Mouse (Mus musculus): ENCODE results near the gene Mthfd1. TPM values are rescaled to one million over a fixed set of nuclear protein-coding genes. Genes with fewer than 3 reads are reported as not detected.
"Not testable (repeated sequence)": the region's sequence is repeated elsewhere in the genome, so short reads cannot be mapped to it uniquely, and the experiment has no call there.

The Mthfd1 gene
- 48.0 and 48.6 TPM in 2 replicates for polyA plus RNA-seq (2016; fragmentation: Nextera tagmentation; extraction: Ambion mirVana)

GRCm38 (mm10) chr12:76254725-76255498 lies at the start of gene Mthfd1:
Mthfd1 (plus strand) TSS chr12:76255298.
- ATAC-seq (ENCODE audit: insufficient number of reproducible peaks, low FRiP score), result peak; percentile 98
- WGBS, result 2% methylated on average over 43 of the region's 43 CpGs

GRCm38 (mm10) chr12:76209429-76209974 lies 45.6 kb upstream of the Mthfd1 start:
- H3K4me3 ChIP-seq, result no peak overlapping the region
- 88% methylated on average over 5 of the region's 5 CpGs for WGBS

More at GRCm38 (mm10) chr12:76254725-76255498, at the start of gene Mthfd1:
- Histone ChIP-seq H3K9me3 (replicated peaks) (no peaks in the 10 kb centered on the region), H3K27me3 (replicated peaks) (no peaks in the 10 kb centered on the region), H3K36me3 (no peaks in the 10 kb centered on the region), H3K4me1 (replicated peaks) (peaks cover 9% of the 10 kb centered on the region), H3K4me2 (peak within 1 kb of the TSS; percentile 98), H3K4me3 (peak within 1 kb of the TSS; percentile 71), H3K9ac (peak within 1 kb of the TSS; percentile 85), H3K27ac (ENCODE audit: poor library complexity, severe bottlenecking) (peak within 1 kb of the TSS; percentile 78)

GRCm38 (mm10) chr12:76215121-76215520 lies 40.0 kb upstream of the Mthfd1 start:
- H3K4me2 ChIP-seq, result peak overlapping the region; percentile 41

More at GRCm38 (mm10) chr12:76209429-76209974, 45.6 kb upstream of the Mthfd1 start:
- Histone ChIP-seq H3K4me1 (replicated peaks) (no peaks in the 10 kb centered on the region), H3K4me2 (no peak overlapping the region), H3K27ac (ENCODE audit: poor library complexity, severe bottlenecking) (no peak overlapping the region), H3K36me3 (no peaks in the 10 kb centered on the region), H3K9me3 (replicated peaks) (no peaks in the 10 kb centered on the region), H3K27me3 (replicated peaks) (no peaks in the 10 kb centered on the region), H3K9ac (no peak overlapping the region)
- no peak for ATAC-seq (ENCODE audit: insufficient number of reproducible peaks, low FRiP score)

GRCm38 (mm10) chr12:76216716-76217115 lies 38.4 kb upstream of the Mthfd1 start:
- no peak overlapping the region for H3K4me3 ChIP-seq
- peak; percentile 53; the same call in 1 of the 2 replicates for ATAC-seq (ENCODE audit: insufficient number of reproducible peaks, low FRiP score)
- H3K27me3 ChIP-seq (replicated peaks), result no peaks in the 10 kb centered on the region
- H3K4me2 ChIP-seq, result peak overlapping the region; percentile 40
- H3K4me1 ChIP-seq (replicated peaks), result peaks cover 19% of the 10 kb centered on the region
- H3K36me3 ChIP-seq, result no peaks in the 10 kb centered on the region
- no peak overlapping the region for H3K9ac ChIP-seq
- H3K27ac ChIP-seq (ENCODE audit: poor library complexity, severe bottlenecking), result no peak overlapping the region
- no peaks in the 10 kb centered on the region for H3K9me3 ChIP-seq (replicated peaks)
- 47% methylated on average over 11 of the region's 11 CpGs for whole genome bisulfite sequencing

More at GRCm38 (mm10) chr12:76215121-76215520, 40.0 kb upstream of the Mthfd1 start:
- no peaks in the 10 kb centered on the region for H3K27me3 ChIP-seq (replicated peaks)
- no peaks in the 10 kb centered on the region for H3K36me3 ChIP-seq
- H3K9me3 ChIP-seq (replicated peaks), result no peaks in the 10 kb centered on the region
- H3K27ac ChIP-seq (ENCODE audit: poor library complexity, severe bottlenecking), result no peak overlapping the region
- no peak overlapping the region for H3K9ac ChIP-seq
- H3K4me3 ChIP-seq, result no peak overlapping the region
- H3K4me1 ChIP-seq (replicated peaks), result peaks cover 19% of the 10 kb centered on the region
- no peak for ATAC-seq (ENCODE audit: insufficient number of reproducible peaks, low FRiP score)
- 10% methylated on average over 5 of the region's 5 CpGs for WGBS

GRCm38 (mm10) chr12:76222104-76222503 lies 33.0 kb upstream of the Mthfd1 start:
- H3K27ac ChIP-seq (ENCODE audit: poor library complexity, severe bottlenecking); H3K9ac ChIP-seq; H3K9me3 ChIP-seq (replicated peaks); H3K36me3 ChIP-seq; H3K4me1 ChIP-seq (replicated peaks); ATAC-seq (ENCODE audit: insufficient number of reproducible peaks, low FRiP score); H3K4me3 ChIP-seq; H3K27me3 ChIP-seq (replicated peaks); H3K4me2 ChIP-seq: not testable (repeated sequence)
- 56% methylated on average over 3 of the region's 8 CpGs for WGBS

GRCm38 (mm10) chr12:76230644-76231043 lies 24.5 kb upstream of the Mthfd1 start:
- WGBS, result 75% methylated on average over 6 of the region's 6 CpGs
- H3K4me2 ChIP-seq, result no peak overlapping the region
- H3K4me1 ChIP-seq (replicated peaks), result no peaks in the 10 kb centered on the region

GRCm38 (mm10) chr12:76235253-76235652 lies 19.8 kb upstream of the Mthfd1 start:
- Histone ChIP-seq H3K4me1 (replicated peaks) (peaks cover 6% of the 10 kb centered on the region; the same call in 1 of the 2 replicates), H3K27me3 (replicated peaks) (no peaks in the 10 kb centered on the region), H3K4me3 (no peak overlapping the region), H3K9ac (no peak overlapping the region), H3K4me2 (no peak overlapping the region), H3K27ac (ENCODE audit: poor library complexity, severe bottlenecking) (no peak overlapping the region), H3K36me3 (no peaks in the 10 kb centered on the region), H3K9me3 (replicated peaks) (no peaks in the 10 kb centered on the region)
- WGBS, result 84% methylated on average over 6 of the region's 6 CpGs
- ATAC-seq (ENCODE audit: insufficient number of reproducible peaks, low FRiP score), result no peak

More at GRCm38 (mm10) chr12:76230644-76231043, 24.5 kb upstream of the Mthfd1 start:
- no peaks in the 10 kb centered on the region for H3K27me3 ChIP-seq (replicated peaks)
- no peaks in the 10 kb centered on the region for H3K36me3 ChIP-seq
- ATAC-seq (ENCODE audit: insufficient number of reproducible peaks, low FRiP score), result no peak
- no peaks in the 10 kb centered on the region for H3K9me3 ChIP-seq (replicated peaks)
- H3K4me3 ChIP-seq, result no peak overlapping the region
- H3K9ac ChIP-seq, result no peak overlapping the region
- no peak overlapping the region for H3K27ac ChIP-seq (ENCODE audit: poor library complexity, severe bottlenecking)

- Histone ChIP-seq H3K9ac (no peak overlapping the region), H3K27me3 (replicated peaks) (no peaks in the 10 kb centered on the region), H3K9me3 (replicated peaks) (no peaks in the 10 kb centered on the region), H3K27ac (ENCODE audit: poor library complexity, severe bottlenecking) (no peak overlapping the region), H3K4me1 (replicated peaks) (peaks cover 6% of the 10 kb centered on the region; the same call in 1 of the 2 replicates), H3K4me2 (no peak overlapping the region), H3K36me3 (no peaks in the 10 kb centered on the region), H3K4me3 (no peak overlapping the region)
- ATAC-seq (ENCODE audit: insufficient number of reproducible peaks, low FRiP score), result no peak
- 62% methylated on average over 10 of the region's 10 CpGs for WGBS
Measured at GRCm38 (mm10) chr12:76239145-76239838, 15.8 kb upstream of the Mthfd1 start.

- no peaks in the 10 kb centered on the region for H3K9me3 ChIP-seq (replicated peaks)
- H3K4me3 ChIP-seq, result no peak overlapping the region
- H3K9ac ChIP-seq, result no peak overlapping the region
- no peaks in the 10 kb centered on the region for H3K36me3 ChIP-seq
- H3K4me1 ChIP-seq (replicated peaks), result peaks cover 6% of the 10 kb centered on the region; the same call in 1 of the 2 replicates
- H3K27ac ChIP-seq (ENCODE audit: poor library complexity, severe bottlenecking), result no peak overlapping the region
- no peak overlapping the region for H3K4me2 ChIP-seq
- 60% methylated on average over 7 of the region's 7 CpGs for WGBS
- ATAC-seq (ENCODE audit: insufficient number of reproducible peaks, low FRiP score), result no peak
- H3K27me3 ChIP-seq (replicated peaks), result no peaks in the 10 kb centered on the region
Measured at GRCm38 (mm10) chr12:76239839-76240571, 15.1 kb upstream of the Mthfd1 start.

GRCm38 (mm10) chr12:76240670-76241069 lies 14.4 kb upstream of the Mthfd1 start:
- Histone ChIP-seq H3K36me3 (no peaks in the 10 kb centered on the region), H3K27ac (ENCODE audit: poor library complexity, severe bottlenecking) (no peak overlapping the region), H3K4me2 (no peak overlapping the region), H3K4me3 (no peak overlapping the region), H3K9ac (no peak overlapping the region), H3K4me1 (replicated peaks) (peaks cover 6% of the 10 kb centered on the region; the same call in 1 of the 2 replicates), H3K27me3 (replicated peaks) (no peaks in the 10 kb centered on the region), H3K9me3 (replicated peaks) (no peaks in the 10 kb centered on the region)
- ATAC-seq (ENCODE audit: insufficient number of reproducible peaks, low FRiP score), result no peak
- 84% methylated on average over 3 of the region's 3 CpGs for WGBS

All from heart, embryonic 12.5 days (tissue).